25 mouse cellular contexts compared by ENCODE assay signal in the genomic region with DNA sequence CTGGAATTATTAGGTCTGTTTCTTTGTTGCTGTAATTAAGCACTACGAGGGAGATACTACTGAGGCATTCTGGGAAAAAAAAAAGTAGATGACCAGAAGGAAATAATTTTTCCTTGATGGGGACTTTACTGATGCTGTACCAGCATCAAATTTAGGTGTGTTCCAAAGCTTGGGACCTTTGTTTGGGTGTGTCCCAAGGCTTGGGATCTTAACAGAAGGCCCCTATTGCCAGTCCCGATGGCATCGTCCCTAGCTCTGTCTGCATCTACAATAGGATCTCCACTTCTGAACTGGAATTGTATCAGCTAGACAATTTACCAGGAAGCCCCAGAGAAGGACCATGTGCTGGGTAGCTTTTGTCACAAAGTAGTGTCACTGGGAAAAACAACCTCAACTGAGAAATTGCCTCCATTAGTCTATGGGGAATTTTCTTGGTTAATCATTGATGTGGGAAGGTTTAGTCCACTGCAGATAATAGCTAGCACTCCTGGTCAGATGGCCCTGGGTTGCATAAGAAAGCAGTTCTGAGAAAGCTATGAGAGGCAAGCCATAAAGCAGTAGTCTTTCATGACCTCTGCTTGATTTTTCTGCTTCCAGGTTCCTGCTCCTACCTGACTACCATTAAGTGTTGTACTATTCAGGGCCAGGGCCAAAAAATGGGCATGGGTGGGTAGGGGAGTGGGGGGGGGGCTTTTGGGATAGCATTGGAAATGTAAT.
DNase-seq lines count a peak whose midpoint lies in the region; ATAC-seq and TF ChIP-seq lines count a peak whose summit lies in the region.
"Had no signal": no experiment of that assay in that cellular context is flagged by ENCODE, and none has a peak within 500 bp of the region (broad histone marks: within the 10 kb centered on the region; RNA-seq: fewer than 3 reads in every experiment).

No protein-coding gene starts in this region.

- TF ChIP-seq EP300 in stomach, postnatal 0 days (optimal IDR thresholded peaks at IDR 0.05): no peak

- H3K36me3 ChIP-seq in stomach, embryonic 16.5 days (ENCODE audit: control insufficient read depth, insufficient read depth, low read length): no peaks in the 10 kb centered on the region
- H3K36me3 ChIP-seq in stomach, postnatal 0 days (ENCODE audit: control insufficient read depth, insufficient read depth, low read length): no peaks in the 10 kb centered on the region
- no peaks in the 10 kb centered on the region for H3K36me3 ChIP-seq in intestine, embryonic 14.5 days (ENCODE audit: control insufficient read depth, insufficient read depth, low read length)
- no peaks in the 10 kb centered on the region for H3K36me3 ChIP-seq in intestine, embryonic 16.5 days (ENCODE audit: control insufficient read depth, insufficient read depth, low read length)
- H3K36me3 ChIP-seq: embryonic facial prominence, embryonic 10.5 days; embryonic facial prominence, embryonic 12.5 days; forebrain, embryonic 15.5 days; G1E had no signal

- no peak overlapping the region for H3K27ac ChIP-seq in stomach, embryonic 16.5 days (ENCODE audit: low read length)
- no peak overlapping the region for H3K27ac ChIP-seq in stomach, postnatal 0 days (replicated peaks)
- no peak overlapping the region for H3K27ac ChIP-seq in intestine, embryonic 14.5 days (ENCODE audit: low read depth)
- H3K27ac ChIP-seq in intestine, embryonic 16.5 days (ENCODE audit: low read length): no peak overlapping the region; the same call in 1 of the 2 replicates
- H3K27ac ChIP-seq: embryonic facial prominence, embryonic 10.5 days; embryonic facial prominence, embryonic 12.5 days; forebrain, embryonic 13.5 days; forebrain, embryonic 15.5 days had no signal

- H3K9ac ChIP-seq in stomach, embryonic 16.5 days (ENCODE audit: low read length): no peak overlapping the region
- H3K9ac ChIP-seq in stomach, postnatal 0 days (ENCODE audit: low read length): no peak overlapping the region
- no peak overlapping the region for H3K9ac ChIP-seq in intestine, embryonic 14.5 days (ENCODE audit: low read length)
- no peak overlapping the region for H3K9ac ChIP-seq in intestine, embryonic 16.5 days (ENCODE audit: low read depth, low read length)
- H3K9ac ChIP-seq: embryonic facial prominence, embryonic 12.5 days; forebrain, embryonic 13.5 days; forebrain, embryonic 15.5 days; forebrain, postnatal 0 days had no signal

- TF ChIP-seq CTCF in stomach, postnatal 0 days (IDR thresholded peaks at IDR 0.05; ENCODE audit: low read depth): no peak

- H3K4me3 ChIP-seq in stomach, embryonic 16.5 days (replicated peaks; ENCODE audit: low read length): no peak overlapping the region
- no peak overlapping the region for H3K4me3 ChIP-seq in stomach, postnatal 0 days (ENCODE audit: low read depth, low read length)
- no peak overlapping the region for H3K4me3 ChIP-seq in intestine, embryonic 14.5 days (ENCODE audit: low read depth, low read length)
- no peak overlapping the region for H3K4me3 ChIP-seq in intestine, embryonic 16.5 days (ENCODE audit: low read length)
- H3K4me3 ChIP-seq: embryonic facial prominence, embryonic 10.5 days; embryonic facial prominence, embryonic 12.5 days; forebrain, embryonic 13.5 days; forebrain, embryonic 15.5 days had no signal

- H3K4me2 ChIP-seq in stomach, embryonic 16.5 days (ENCODE audit: low read depth, low read length): no peak overlapping the region
- no peak overlapping the region for H3K4me2 ChIP-seq in stomach, postnatal 0 days (replicated peaks; ENCODE audit: low read depth)
- H3K4me2 ChIP-seq in intestine, embryonic 14.5 days (ENCODE audit: low read length): no peak overlapping the region
- no peak overlapping the region for H3K4me2 ChIP-seq in intestine, embryonic 16.5 days (ENCODE audit: low read depth, low read length)
- H3K4me2 ChIP-seq: embryonic facial prominence, embryonic 12.5 days; forebrain, embryonic 13.5 days; forebrain, embryonic 15.5 days had no signal

- no peaks in the 10 kb centered on the region for H3K9me3 ChIP-seq in stomach, embryonic 16.5 days (replicated peaks; ENCODE audit: control insufficient read depth, low read length)
- no peaks in the 10 kb centered on the region for H3K9me3 ChIP-seq in stomach, postnatal 0 days (ENCODE audit: control insufficient read depth, low read length)
- H3K9me3 ChIP-seq in intestine, embryonic 14.5 days (ENCODE audit: control insufficient read depth, low read length): no peaks in the 10 kb centered on the region
- H3K9me3 ChIP-seq in intestine, embryonic 16.5 days (ENCODE audit: control insufficient read depth, low read length): no peaks in the 10 kb centered on the region
- H3K9me3 ChIP-seq: embryonic facial prominence, embryonic 10.5 days; embryonic facial prominence, embryonic 12.5 days; forebrain, embryonic 13.5 days; forebrain, embryonic 15.5 days had no signal

- no peaks in the 10 kb centered on the region for H3K27me3 ChIP-seq in stomach, embryonic 16.5 days (ENCODE audit: control insufficient read depth, insufficient read depth, low read length)
- H3K27me3 ChIP-seq in stomach, postnatal 0 days (ENCODE audit: control insufficient read depth, insufficient read depth, low read length): no peaks in the 10 kb centered on the region
- H3K27me3 ChIP-seq in intestine, embryonic 14.5 days (replicated peaks; ENCODE audit: control insufficient read depth, insufficient read depth, low read length): no peaks in the 10 kb centered on the region
- no peaks in the 10 kb centered on the region for H3K27me3 ChIP-seq in intestine, embryonic 16.5 days (replicated peaks; ENCODE audit: control insufficient read depth, insufficient read depth, low read length)
- H3K27me3 ChIP-seq: CH12.LX; embryonic facial prominence, embryonic 12.5 days; forebrain, embryonic 15.5 days had no signal

- no peak for DNase-seq in stomach, postnatal 0 days (ENCODE audit: low spot score)
- no peak for DNase-seq in intestine, embryonic 14.5 days (ENCODE audit: low spot score)
- DNase-seq in yolk sac, embryonic 10.5 days (ENCODE audit: low spot score): peak; percentile 38
- no peak for DNase-seq in T-cell, adult 2 months (ENCODE audit: low spot score)
- DNase-seq in right cerebral cortex, postnatal 25 days: no peak
- no peak for DNase-seq in B cell, adult 2 months
- DNase-seq: adrenal gland, adult 8-10 months; adrenal gland, postnatal 14 days; adrenal gland, postnatal 36 days; cerebellum, adult 11-12 months; cerebellum, adult 2 months; cerebellum, adult 9-10 months; cerebellum, postnatal 25 days had no signal

- WGBS in stomach, embryonic 16.5 days: 89% methylated on average over 3 of the region's 3 CpGs
- WGBS in stomach, postnatal 0 days: 81% methylated on average over 3 of the region's 3 CpGs
- 92% methylated on average over 3 of the region's 3 CpGs for WGBS in intestine, embryonic 14.5 days
- WGBS in intestine, embryonic 16.5 days: 87% methylated on average over 3 of the region's 3 CpGs

- peak; percentile 37; the same call in 1 of the 2 replicates for ATAC-seq in stomach, embryonic 16.5 days (ENCODE audit: insufficient read depth, low FRiP score)
- ATAC-seq in stomach, postnatal 0 days (ENCODE audit: low FRiP score, low TSS enrichment): no peak
- ATAC-seq in intestine, embryonic 14.5 days (replicated peaks; ENCODE audit: low FRiP score, low TSS enrichment, low read depth): peak; percentile 50; the same call in 1 of the 2 replicates
- ATAC-seq in intestine, embryonic 16.5 days: peak; percentile 98
- ATAC-seq: activated CD4-positive, CD25-positive, alpha-beta regulatory T cell, adult 4 months; CD4-positive, CD25-positive, alpha-beta regulatory T cell, adult 4 months; Patski had no signal

- H3K4me1 ChIP-seq in stomach, embryonic 16.5 days (ENCODE audit: control insufficient read depth, insufficient read depth, low read length): no peaks in the 10 kb centered on the region
- H3K4me1 ChIP-seq in stomach, postnatal 0 days (replicated peaks; ENCODE audit: control insufficient read depth, insufficient read depth): no peaks in the 10 kb centered on the region
- H3K4me1 ChIP-seq in intestine, embryonic 14.5 days (replicated peaks; ENCODE audit: control insufficient read depth, insufficient read depth, low read length): no peaks in the 10 kb centered on the region
- no peaks in the 10 kb centered on the region for H3K4me1 ChIP-seq in intestine, embryonic 16.5 days (ENCODE audit: control insufficient read depth, insufficient read depth, low read length)
- H3K4me1 ChIP-seq: embryonic facial prominence, embryonic 10.5 days; embryonic facial prominence, embryonic 12.5 days had no signal
